Mouse (Mus musculus) gastrocnemius, adult 8-10 months (tissue): ENCODE measurements around the gene Pacrg. TPM values are rescaled to one million over a fixed set of nuclear protein-coding genes. Genes with fewer than 3 reads are reported as not detected.

Experiments used
- DNase-seq, 2 experiments: peaks; one replicate each; pipeline ENCODE4 v3.0.0; 2022; ENCODE audit warnings: low spot score in 2 of 2
- total RNA-seq, 4 experiments: library from RNA; stranded (reverse); gene quantifications; 2 replicates each; pipeline ENCODE4 v1.2.4; 2022

The Pacrg gene
- total RNA-seq, 4 experiments from 2014 or later = 1.2 to 3.0 (median 1.8) TPM

DNA sequence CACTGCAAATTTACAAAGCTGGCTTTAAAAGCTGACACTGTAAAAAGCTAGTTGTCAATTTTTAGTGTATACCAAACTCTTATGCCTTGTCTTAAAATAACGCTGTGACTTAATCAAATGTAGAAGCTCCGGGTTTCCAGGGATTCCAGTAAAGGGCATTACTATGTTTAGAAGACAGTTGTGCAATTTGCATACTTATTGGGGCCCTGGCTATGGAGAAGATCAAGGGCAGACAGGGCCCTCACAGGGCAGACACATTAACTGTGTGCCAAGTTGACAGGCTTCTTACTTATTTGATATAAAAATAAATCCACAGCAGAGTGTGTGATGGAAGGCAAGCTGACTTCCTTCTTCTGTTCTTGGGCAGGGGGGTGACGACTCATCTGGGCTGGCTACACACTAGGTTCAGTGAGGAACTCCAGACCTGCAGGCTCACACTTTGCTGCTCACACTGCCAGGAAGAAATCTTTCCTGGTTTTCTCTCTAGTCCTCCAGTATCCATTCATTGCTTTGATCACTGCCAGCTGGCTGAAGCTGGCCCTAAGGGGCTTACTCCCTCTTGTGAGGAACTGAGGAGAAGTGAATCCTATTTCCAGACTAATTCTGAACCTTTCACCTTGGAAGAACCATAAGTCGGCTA lies 342.2 kb downstream of the Pacrg start:
- no peak for DNase-seq

DNA sequence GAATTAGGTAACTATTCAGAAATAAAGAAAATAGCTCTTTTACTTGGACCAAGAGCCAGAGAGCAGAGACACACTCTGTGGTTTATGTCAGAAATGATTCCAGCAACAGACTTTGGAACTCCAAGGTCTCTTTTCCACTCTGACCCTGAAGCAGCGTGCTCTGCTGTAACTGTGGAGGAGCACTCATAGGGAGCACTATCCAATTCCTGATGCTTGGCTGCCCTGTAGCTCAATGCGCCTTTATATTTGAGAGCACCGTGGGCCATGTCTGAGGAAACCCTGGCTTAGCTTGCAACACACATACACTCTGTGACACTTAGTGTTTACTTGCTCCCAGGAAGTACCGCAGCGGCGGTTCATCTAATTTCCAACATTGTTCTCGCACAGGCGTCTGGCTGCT lies 344.0 kb downstream of the Pacrg start:
- no peak for DNase-seq

GRCm38 (mm10) chr17:10495588-10495987 lies 344.5 kb downstream of the Pacrg start:
- no peak for DNase-seq

- no peak for DNase-seq
Measured at GRCm38 (mm10) chr17:10493124-10493523, 347.0 kb downstream of the Pacrg start.

DNA sequence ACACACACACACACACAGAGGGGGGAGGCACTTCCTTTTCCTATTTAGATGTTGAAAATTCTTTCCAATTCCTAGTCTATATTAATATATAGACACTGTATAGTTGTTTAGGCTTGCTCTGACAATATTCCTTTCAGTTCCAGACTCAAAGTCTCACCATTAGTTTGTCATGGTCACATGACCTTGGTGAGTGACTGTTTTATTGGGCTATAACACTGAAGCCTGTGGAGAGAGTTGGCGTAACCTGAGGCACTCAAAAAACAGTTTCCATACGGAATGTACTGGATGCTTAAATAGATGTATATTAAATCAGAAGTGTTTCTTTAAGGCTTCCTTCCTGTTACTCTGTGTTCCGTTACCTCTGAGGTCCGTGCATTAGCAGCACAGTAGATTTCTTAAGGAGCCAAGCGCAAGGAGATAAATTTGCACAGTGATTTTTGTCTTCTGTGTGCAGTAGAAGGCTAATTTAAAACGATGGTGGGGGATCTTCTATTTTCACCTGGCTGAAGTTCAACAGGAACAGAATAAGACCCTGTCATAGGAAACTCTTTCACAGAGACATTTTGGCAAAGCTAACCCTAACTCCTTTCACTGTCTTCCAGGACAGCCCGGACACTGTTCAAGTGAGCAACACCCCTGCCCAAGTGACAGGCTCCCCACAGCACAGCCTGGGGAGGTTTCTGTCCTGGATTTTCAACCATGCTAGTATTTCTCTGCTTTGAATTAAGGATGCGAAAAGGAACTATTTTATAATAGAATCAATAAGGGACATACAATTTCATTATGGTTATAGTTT lies 349.5 kb downstream of the Pacrg start:
- no peak for DNase-seq

- no peak for DNase-seq
Measured at GRCm38 (mm10) chr17:10488873-10489272, 351.2 kb downstream of the Pacrg start.

- DNase-seq = no peak
Measured at GRCm38 (mm10) chr17:10483945-10484546, 356.1 kb downstream of the Pacrg start.

DNA sequence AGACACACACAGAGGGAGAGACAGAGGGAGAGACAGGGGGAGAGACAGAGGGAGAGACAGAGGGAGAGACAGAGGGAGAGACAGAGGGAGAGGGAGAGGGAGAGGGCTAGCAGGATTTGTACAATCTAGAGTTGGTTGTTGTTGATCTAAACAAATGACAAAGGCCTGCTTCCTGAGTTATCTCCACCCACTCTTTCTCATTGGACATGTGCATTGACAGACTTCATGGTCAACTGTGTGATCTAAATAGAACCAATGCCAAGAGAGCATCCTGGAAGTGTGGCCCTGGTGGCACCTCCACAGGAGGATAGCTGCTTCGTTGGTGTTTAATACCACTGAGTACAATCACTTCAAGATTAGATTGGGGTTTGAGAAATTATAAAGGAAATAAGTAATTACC lies 359.0 kb downstream of the Pacrg start:
- DNase-seq = no peak

DNA sequence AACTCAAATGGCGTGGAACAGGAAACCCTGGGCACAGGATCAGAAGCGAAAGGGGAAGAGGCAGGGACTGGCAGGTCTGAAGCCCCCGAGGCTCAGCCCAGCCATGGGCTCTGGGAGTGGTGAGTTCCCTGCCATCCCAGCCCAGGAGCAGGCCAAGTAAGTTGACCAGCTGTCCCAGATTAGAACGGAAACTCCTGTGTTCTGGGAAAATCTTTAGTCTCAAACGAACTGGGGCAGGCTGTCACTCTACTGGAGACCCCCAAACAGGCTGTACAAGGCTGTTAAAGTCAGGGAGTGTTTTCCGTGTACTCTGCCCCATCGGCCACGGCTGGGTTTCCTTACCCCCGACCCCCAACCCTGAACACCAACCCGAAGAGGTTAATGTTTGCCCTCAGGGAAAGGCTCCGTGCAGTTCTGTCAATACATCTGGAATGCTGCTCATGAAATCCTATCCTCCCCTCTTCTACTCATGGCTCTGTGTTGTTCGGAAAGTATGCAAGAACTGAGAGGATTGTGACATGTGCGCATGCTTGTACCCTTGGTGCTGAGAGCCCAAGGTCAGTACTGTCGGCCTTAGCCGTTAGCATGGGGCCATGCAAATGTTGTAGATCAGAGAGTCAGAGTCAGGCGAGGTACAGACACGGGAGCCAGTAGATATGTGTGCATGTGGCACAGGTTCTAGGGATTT lies 360.9 kb downstream of the Pacrg start:
- DNase-seq = no peak

- DNase-seq = no peak
Measured at GRCm38 (mm10) chr17:10478377-10478776, 361.7 kb downstream of the Pacrg start.

DNA sequence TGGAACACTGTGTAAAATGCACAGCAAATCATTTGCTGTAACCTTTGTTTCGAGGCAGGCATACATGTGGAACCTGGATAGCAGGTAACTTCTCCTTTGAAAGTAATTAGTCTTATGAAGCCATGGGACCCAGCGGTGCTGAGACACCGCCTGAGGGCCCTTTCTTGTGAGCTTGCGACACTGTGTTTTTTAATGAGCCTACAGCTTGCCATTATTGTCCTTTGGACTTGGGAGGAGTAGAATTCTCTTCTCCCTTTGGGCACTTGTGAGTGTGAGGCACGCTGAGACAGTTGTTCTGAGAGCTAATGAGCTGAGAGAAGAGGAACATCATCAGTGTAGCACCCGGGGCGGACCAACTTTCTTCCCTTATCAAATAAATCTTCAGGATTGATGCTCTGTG lies 363.3 kb downstream of the Pacrg start:
- DNase-seq = no peak

GRCm38 (mm10) chr17:10474972-10475371 lies 365.1 kb downstream of the Pacrg start:
- DNase-seq = no peak

DNA sequence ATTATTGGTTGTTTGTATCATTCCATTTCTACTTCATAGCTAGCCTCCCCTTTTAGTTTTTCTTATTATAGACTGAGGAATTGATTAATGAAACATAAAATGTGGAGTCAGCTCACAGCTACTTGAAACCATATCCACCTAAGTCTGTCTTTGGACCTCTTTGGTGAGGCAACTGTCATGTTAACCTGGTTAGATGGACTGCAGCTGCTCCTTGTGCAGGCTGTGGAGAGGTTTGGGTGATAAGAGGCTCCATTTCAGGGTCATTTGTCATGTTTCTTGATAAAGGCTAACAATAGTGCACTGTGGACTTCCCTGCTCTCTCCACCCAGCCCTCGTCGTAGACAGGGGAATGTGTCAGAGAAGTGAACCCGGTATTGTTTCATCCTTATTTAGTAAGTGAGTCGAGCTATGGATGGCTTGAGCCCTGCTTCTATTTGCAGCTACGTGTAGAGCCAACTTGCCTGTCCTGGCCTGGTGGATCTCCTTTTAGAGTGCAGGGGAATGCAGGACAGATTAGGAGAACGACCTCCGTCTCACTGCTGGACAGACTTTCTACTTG lies 366.2 kb downstream of the Pacrg start:
- DNase-seq = no peak

DNA sequence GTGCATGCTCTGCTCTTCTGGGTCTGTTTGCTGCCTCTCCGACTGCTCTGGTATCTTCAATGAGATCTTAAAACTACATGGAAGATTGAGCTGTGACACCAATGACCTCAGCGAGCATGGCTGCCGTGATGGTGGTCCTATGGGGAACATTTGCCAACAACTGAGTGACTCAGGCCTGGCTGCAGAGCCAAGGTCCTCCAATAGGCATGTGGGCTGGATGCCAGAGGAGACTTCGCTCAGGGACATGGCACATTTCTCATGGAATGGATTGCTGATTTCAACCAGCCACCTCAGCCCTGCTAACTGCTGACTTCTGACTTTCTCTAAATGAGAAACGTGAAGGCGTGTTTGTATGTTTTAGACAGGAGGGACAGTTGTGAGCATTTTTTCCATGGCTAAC lies 366.9 kb downstream of the Pacrg start:
- DNase-seq = no peak

DNA sequence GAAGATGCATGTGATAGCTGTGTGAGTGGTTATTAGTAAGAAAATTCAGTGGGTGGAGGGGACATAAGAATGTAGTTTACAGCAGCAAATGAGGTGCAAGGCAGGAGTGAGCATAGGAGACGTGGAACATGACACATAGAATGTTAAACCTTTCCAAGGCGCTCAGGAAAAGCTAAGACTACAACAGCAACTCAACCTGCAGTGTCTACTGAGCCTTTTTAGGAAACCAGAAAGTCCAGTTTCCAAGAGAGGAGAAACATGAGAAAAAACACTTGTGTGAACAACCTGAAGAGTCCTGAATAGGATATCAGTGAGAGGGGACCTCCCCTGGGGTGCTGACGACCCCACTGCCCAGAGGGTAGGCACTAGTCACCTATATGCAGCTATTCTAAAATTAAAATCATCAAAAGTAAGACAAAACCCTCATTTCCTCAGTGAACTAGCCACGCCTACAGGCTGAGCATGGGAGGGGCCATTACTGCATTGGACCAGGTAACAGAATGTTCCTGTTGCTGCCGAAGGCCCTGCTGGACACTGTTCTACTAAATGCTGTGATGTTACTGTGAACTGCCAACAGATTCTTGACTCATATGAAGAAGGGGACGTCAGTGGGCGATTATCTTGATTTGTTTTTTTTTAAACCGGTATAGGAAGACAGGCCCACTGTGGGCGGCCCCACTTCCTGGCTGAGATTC lies 370.1 kb downstream of the Pacrg start:
- DNase-seq = no peak

DNA sequence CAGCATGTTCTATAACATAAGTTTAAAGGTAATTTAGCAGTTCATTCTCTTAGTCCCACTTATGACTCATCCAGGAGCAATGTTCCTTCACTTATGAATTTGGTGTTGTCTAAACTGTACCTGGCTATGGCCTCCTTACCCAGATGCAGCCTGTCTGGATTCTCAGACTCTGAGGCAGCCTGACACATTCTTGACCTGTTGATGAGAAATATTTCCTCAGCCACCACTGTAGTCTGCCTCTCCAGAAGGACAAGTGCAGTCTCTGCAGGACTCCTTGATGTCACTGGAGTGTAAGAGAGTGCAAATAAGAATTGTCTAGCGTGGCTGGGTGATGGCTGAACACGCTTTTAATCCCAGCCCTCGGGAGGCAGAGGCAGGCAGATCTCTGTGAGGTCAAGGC lies 373.0 kb downstream of the Pacrg start:
- no peak for DNase-seq

DNA sequence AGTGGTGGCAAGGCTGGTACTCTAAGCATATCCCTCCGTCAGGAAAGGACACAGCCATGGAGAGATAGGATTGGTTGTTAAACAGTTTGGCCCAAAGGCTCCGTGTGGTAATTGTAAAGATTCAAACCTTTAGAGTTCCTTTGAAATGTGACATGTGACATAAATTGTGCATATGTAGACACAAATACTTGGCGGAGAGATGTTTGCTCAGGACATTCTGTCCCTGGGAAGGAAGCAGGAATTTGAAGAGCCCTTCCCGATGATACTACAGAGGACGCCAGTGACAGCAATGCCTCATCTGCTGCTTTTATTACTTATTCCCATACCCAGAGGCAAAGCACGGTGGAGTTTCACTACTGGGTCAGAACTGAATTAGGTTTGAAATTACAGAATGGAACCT lies 374.6 kb downstream of the Pacrg start:
- no peak for DNase-seq

- no peak for DNase-seq
Measured at GRCm38 (mm10) chr17:10464700-10465099, 375.4 kb downstream of the Pacrg start.

DNA sequence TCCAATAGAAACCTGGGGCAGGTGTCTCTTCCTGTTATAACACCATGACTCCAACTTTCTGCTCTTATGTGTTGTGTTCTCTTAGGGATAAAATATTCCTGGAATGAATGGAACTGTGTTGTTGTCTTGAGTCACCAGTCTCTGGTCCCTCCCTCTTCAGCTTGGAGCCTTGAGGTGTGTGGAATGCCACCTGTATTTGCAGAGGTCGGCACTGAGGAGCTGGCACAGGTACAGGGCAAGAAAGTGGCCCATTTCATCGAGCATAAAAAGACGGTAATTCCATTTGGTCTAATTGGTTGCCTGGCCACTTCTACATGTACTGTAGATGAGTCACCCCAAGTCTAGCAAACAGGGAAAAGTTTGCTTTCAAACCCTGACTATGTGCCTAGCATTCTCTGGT lies 376.5 kb downstream of the Pacrg start:
- DNase-seq = no peak

DNA sequence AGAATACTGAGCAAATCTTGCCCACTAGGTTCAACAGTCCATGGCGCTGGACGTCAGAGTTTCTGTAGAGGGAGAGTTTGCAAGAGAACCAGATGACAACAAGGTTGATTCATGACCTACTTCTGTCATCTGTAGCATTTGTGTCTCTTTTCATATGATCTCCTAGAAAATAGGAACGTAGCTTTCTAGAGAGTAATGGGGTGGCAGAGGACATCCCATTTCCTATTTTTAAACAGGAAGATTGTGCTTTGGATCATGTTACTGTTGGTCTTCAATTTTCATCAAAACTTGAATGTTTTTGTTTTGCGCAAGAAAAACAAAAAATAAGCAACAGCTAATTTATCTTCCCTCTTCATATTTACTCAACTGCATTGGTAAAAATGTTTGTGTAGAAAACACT lies 379.2 kb downstream of the Pacrg start:
- no peak for DNase-seq

- no peak for DNase-seq
Measured at GRCm38 (mm10) chr17:10458743-10459142, 381.4 kb downstream of the Pacrg start.
